Mouse (Mus musculus): Measurements from ENCODE around the gene Olfr665. TPM values are rescaled to one million over a fixed set of nuclear protein-coding genes. Genes with fewer than 3 reads are reported as not detected.
"Not testable (repeated sequence)": the region's sequence is repeated elsewhere in the genome, so short reads cannot be mapped to it uniquely, and the experiment has no call there.

Gene Olfr665
- not detected for polyA plus RNA-seq (2017; shearing (Covaris generic))

GRCm38 (mm10) chr7:104877731-104878130 is at the start of gene Olfr665:
Gene Olfr665, plus strand, starts transcription at chr7:104878031.
- no peak for ATAC-seq

- ATAC-seq = no peak
These were observed 35.3 kb upstream of the Olfr665 start, which contains the start of gene Usp17lb for GRCm38 (mm10) chr7:104842503-104842902. Gene Usp17lb, minus strand, starts transcription at chr7:104842603.

GRCm38 (mm10) chr7:104843731-104844287 is 34.0 kb upstream of the Olfr665 start:
- no peak for ATAC-seq

GRCm38 (mm10) chr7:104851546-104851945 is 26.3 kb upstream of the Olfr665 start:
- not testable (repeated sequence) for ATAC-seq

- ATAC-seq = no peak
These were observed 22.5 kb upstream of the Olfr665 start for GRCm38 (mm10) chr7:104855248-104855750.

GRCm38 (mm10) chr7:104856709-104857108 is 21.1 kb upstream of the Olfr665 start, which contains the start of gene Usp17la:
Gene Usp17la, plus strand, starts transcription at chr7:104857009.
- not testable (repeated sequence) for ATAC-seq

- no peak for ATAC-seq
These were observed 20.1 kb upstream of the Olfr665 start for GRCm38 (mm10) chr7:104857683-104858082.

GRCm38 (mm10) chr7:104861381-104861780 is 16.4 kb upstream of the Olfr665 start:
- ATAC-seq = no peak

- no peak for ATAC-seq
These were observed 18.0 kb downstream of the Olfr665 start, which contains the start of gene Olfr666 for GRCm38 (mm10) chr7:104895852-104896251. Gene Olfr666, minus strand, starts transcription at chr7:104895952.

GRCm38 (mm10) chr7:104921382-104921781 is 43.6 kb downstream of the Olfr665 start, which contains the start of gene Olfr667:
Gene Olfr667, minus strand, starts transcription at chr7:104921482.
- no peak for ATAC-seq

- no peak for ATAC-seq
These were observed 50.1 kb downstream of the Olfr665 start, which contains the start of gene Olfr668 for GRCm38 (mm10) chr7:104927957-104928356. Gene Olfr668, minus strand, starts transcription at chr7:104928057.

Other genes starting within 250 kb of the Olfr665 start
- not detected for gene Olfr658, start 230.7 kb upstream of the Olfr665 start, polyA plus RNA-seq (2017; shearing (Covaris generic))
- not detected for gene Olfr659, start 211.3 kb upstream of the Olfr665 start, polyA plus RNA-seq (2017; shearing (Covaris generic))
- under 1 TPM in 1 of 2 experiments, not detected in 1; 0.12 TPM for gene Olfr661, start 191.5 kb upstream of the Olfr665 start, polyA plus RNA-seq (2017; shearing (Covaris generic))
- not detected for gene Usp17le, start 100.6 kb upstream of the Olfr665 start, polyA plus RNA-seq (2017; shearing (Covaris generic))
- not detected for gene Usp17lb, start 35.4 kb upstream of the Olfr665 start, polyA plus RNA-seq (2017; shearing (Covaris generic))
- gene Usp17la, start 21.0 kb upstream of the Olfr665 start, polyA plus RNA-seq (2017; shearing (Covaris generic)) = not detected
- gene Olfr666, start 17.9 kb downstream of the Olfr665 start, polyA plus RNA-seq (2017; shearing (Covaris generic)) = not detected
- gene Olfr667, start 43.5 kb downstream of the Olfr665 start, polyA plus RNA-seq (2017; shearing (Covaris generic)) = not detected
- gene Olfr668, start 50.0 kb downstream of the Olfr665 start, polyA plus RNA-seq (2017; shearing (Covaris generic)) = not detected
- gene Olfr669, start 56.2 kb downstream of the Olfr665 start, polyA plus RNA-seq (2017; shearing (Covaris generic)) = not detected
- not detected for gene Olfr670, start 84.6 kb downstream of the Olfr665 start, polyA plus RNA-seq (2017; shearing (Covaris generic))
- gene Olfr671, start 101.1 kb downstream of the Olfr665 start, polyA plus RNA-seq (2017; shearing (Covaris generic)) = not detected
- gene Olfr672, start 124.0 kb downstream of the Olfr665 start, polyA plus RNA-seq (2017; shearing (Covaris generic)) = not detected
- gene Olfr675, start 150.4 kb downstream of the Olfr665 start, polyA plus RNA-seq (2017; shearing (Covaris generic)) = not detected
- not detected for gene Olfr676, start 154.7 kb downstream of the Olfr665 start, polyA plus RNA-seq (2017; shearing (Covaris generic))
- not detected for gene Olfr677, start 173.3 kb downstream of the Olfr665 start, polyA plus RNA-seq (2017; shearing (Covaris generic))
- gene Olfr678, start 186.4 kb downstream of the Olfr665 start, polyA plus RNA-seq (2017; shearing (Covaris generic)) = not detected
- gene Olfr679, start 203.2 kb downstream of the Olfr665 start, polyA plus RNA-seq (2017; shearing (Covaris generic)) = not detected
- gene Olfr680-ps1, start 214.8 kb downstream of the Olfr665 start, polyA plus RNA-seq (2017; shearing (Covaris generic)) = not detected
- not detected for gene Olfr681, start 238.8 kb downstream of the Olfr665 start, polyA plus RNA-seq (2017; shearing (Covaris generic))

Measured in CD4-positive, CD25-positive, alpha-beta regulatory T cell, adult 4 months (primary cell).